Mouse (Mus musculus) erythroblast, embryonic 14.5 days (primary cell): ENCODE data around the gene Gm20498. TPM values are rescaled to one million over a fixed set of nuclear protein-coding genes. Genes with fewer than 3 reads are reported as not detected.
"Not testable (repeated sequence)": the region's sequence is repeated elsewhere in the genome, so short reads cannot be mapped to it uniquely, and the experiment has no call there.

ENCODE experiments used
- H3K27me3 ChIP-seq: 2 replicates; pipeline ENCODE4 v1.6.1; 2012; ENCODE audit warnings: inconsistent platforms; ENCODE audit not compliant: control insufficient read depth
- H3K36me3 ChIP-seq: 2 replicates; pipeline ENCODE4 v1.6.1; 2012; ENCODE audit warnings: mild to moderate bottlenecking, inconsistent platforms; ENCODE audit not compliant: control insufficient read depth
- H3K4me1 ChIP-seq: 2 replicates; pipeline ENCODE4 v1.6.1; 2012; ENCODE audit warnings: inconsistent platforms; ENCODE audit not compliant: control insufficient read depth
- H3K4me3 ChIP-seq: replicated peaks from 2 replicates; pipeline ENCODE3; 2012; ENCODE audit warnings: moderate library complexity, mild to moderate bottlenecking, inconsistent platforms
- H3K9me3 ChIP-seq: 2 replicates; pipeline ENCODE4 v1.6.1; 2012; ENCODE audit warnings: low read length, inconsistent platforms, mixed read lengths; ENCODE audit not compliant: control insufficient read depth
- GATA1 ChIP-seq: IDR thresholded peaks from 2 replicates; pipeline ENCODE4 v1.6.1; 2012; ENCODE audit warnings: low read length, inconsistent platforms, mixed read lengths
- TAL1 ChIP-seq: IDR thresholded peaks from 3 replicates; pipeline ENCODE4 v1.6.1; 2012; ENCODE audit warnings: low read length, inconsistent platforms, mixed read lengths
- polyA plus RNA-seq: library from polyadenylated mRNA; stranded (reverse); fragments of >175 nt; gene quantifications from 2 replicates; pipeline ENCODE4 v1.2.3, GENCODE M21; 2012

Gene Gm20498
- polyA plus RNA-seq, 1 experiment, result 3.2 TPM

DNA sequence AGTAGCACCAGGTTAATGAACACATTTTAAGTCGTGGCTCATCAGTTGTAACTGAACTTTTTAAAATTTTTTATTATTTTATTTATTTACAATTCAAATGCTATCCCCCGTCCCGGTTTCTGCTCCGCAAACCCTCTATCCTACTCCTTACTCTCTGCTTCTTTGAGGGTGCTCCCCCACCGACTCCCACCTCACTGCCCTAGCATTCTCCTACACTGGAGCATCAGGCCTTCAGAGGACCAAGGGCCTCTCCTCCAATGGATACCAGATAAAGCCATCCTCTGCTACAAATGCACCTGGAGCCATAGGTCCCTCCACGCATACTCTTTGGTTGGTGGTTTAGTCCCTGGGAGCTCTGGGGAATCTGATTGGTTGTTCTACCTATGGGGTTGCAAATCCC is 47.4 kb downstream of the Gm20498 start:
- no peak for TF ChIP-seq GATA1
- TF ChIP-seq TAL1, result no peak
- no peaks in the 10 kb centered on the region for H3K27me3 ChIP-seq
- H3K9me3 ChIP-seq, result no peaks in the 10 kb centered on the region
- H3K4me3 ChIP-seq, result peak overlapping the region; percentile 67
- peaks cover 2% of the 10 kb centered on the region; the same call in 1 of the 2 replicates for H3K36me3 ChIP-seq
- H3K4me1 ChIP-seq, result peaks cover 13% of the 10 kb centered on the region

DNA sequence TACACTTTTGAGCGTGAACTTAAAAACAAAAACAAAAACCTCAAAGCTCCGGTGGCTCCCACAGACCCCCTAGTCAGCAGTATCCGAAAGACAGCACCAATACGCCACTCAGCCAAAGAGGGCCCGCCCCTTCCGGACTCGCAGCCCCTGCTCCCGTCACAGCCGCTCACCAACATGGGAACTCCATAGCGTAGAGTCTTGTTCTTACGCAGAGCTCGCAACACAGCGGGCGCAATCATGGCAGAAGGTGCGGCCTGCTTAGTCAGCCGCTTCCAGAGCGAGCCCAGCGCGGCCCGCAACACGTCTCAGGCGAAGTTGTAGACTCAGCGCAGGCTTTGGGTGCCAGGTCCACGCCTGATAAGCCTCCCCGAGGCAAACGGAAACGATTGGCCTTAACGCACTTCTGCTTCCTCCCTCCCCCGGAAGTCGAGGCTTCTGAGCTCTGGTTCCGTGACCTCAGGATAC is 47.9 kb downstream of the Gm20498 start, which contains the start of gene Cox16:
Gene Cox16, minus strand, starts transcription at position 401 of the 465 bp plus-strand sequence.
- Histone ChIP-seq H3K9me3 (no peaks in the 10 kb centered on the region), H3K36me3 (peaks cover 4% of the 10 kb centered on the region), H3K4me3 (peak within 1 kb of the TSS; percentile 67), H3K27me3 (no peaks in the 10 kb centered on the region), H3K4me1 (peaks cover 13% of the 10 kb centered on the region)
- peak; percentile 60; the same call in 1 of the 2 replicates for TF ChIP-seq GATA1
- no peak for TF ChIP-seq TAL1

DNA sequence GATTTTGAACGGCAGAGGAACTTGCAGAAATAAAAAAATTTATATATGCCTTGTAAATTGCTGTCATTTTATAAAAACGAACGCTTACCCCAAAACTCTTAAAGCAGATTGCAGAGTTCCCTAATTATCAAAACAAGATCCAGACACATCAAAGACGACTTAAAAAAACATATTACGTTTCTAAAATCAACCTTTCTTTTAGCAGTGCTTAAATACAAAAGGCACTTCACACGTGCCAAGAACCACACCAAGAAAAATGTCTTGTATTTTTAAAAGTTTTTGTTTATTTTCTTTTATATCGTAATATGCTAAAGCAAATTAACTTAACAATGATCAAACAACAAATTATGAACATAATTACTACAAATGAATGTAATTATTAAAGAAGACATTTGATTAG is 48.5 kb downstream of the Gm20498 start:
- H3K9me3 ChIP-seq, result no peaks in the 10 kb centered on the region
- H3K27me3 ChIP-seq, result no peaks in the 10 kb centered on the region
- H3K4me1 ChIP-seq, result peaks cover 13% of the 10 kb centered on the region
- peaks cover 6% of the 10 kb centered on the region for H3K36me3 ChIP-seq
- H3K4me3 ChIP-seq, result peak overlapping the region; percentile 67
- TF ChIP-seq GATA1 (no peak), TAL1 (no peak)

GRCm38 (mm10) chr12:81483656-81484055 is 49.0 kb downstream of the Gm20498 start:
- H3K4me1 ChIP-seq, result peaks cover 13% of the 10 kb centered on the region
- peak overlapping the region; percentile 67 for H3K4me3 ChIP-seq
- H3K9me3 ChIP-seq, result no peaks in the 10 kb centered on the region
- H3K36me3 ChIP-seq, result peaks cover 6% of the 10 kb centered on the region
- TF ChIP-seq TAL1 (no peak), GATA1 (no peak)
- H3K27me3 ChIP-seq, result no peaks in the 10 kb centered on the region

GRCm38 (mm10) chr12:81459051-81459450 is 73.7 kb downstream of the Gm20498 start:
- H3K27me3 ChIP-seq, H3K4me1 ChIP-seq, H3K4me3 ChIP-seq, H3K36me3 ChIP-seq: not testable (repeated sequence)
- H3K9me3 ChIP-seq, result peaks cover 35% of the 10 kb centered on the region

DNA sequence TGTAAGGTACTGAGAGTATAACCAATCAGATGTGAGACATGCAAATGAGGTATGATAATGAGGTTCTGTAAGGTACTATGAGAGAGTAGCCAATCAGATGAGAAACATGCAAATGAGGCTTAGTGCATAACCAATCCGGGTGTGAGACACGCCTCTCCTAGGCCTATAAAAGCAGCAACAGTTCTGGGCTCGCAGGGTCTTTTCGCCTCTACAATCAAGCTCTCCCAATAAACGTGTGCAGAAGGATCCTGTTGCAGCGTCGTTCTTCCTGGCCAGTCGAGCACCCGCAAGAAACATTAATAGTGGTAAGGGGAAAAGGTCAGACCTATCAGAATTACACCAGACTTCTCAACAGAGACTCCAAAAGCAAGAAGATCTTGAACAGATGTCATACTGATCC is 93.7 kb downstream of the Gm20498 start:
- not testable (repeated sequence) for H3K27me3 ChIP-seq, H3K4me3 ChIP-seq, H3K4me1 ChIP-seq, H3K9me3 ChIP-seq, H3K36me3 ChIP-seq

GRCm38 (mm10) chr12:81434778-81435177 is 97.9 kb downstream of the Gm20498 start:
- not testable (repeated sequence) for H3K4me3 ChIP-seq, H3K4me1 ChIP-seq, H3K27me3 ChIP-seq, H3K36me3 ChIP-seq
- H3K9me3 ChIP-seq, result peaks cover 28% of the 10 kb centered on the region

GRCm38 (mm10) chr12:81421846-81422245 is 110.9 kb downstream of the Gm20498 start, which contains the start of gene Adam4:
TSS of gene Adam4 (minus strand) at chr12:81421946.
- Histone ChIP-seq H3K9me3 (peaks cover 27% of the 10 kb centered on the region), H3K36me3 (peaks cover 3% of the 10 kb centered on the region; the same call in 1 of the 2 replicates), H3K4me1 (no peaks in the 10 kb centered on the region), H3K27me3 (no peaks in the 10 kb centered on the region), H3K4me3 (no peak within 1 kb of the TSS)
- no peak for TF ChIP-seq TAL1

GRCm38 (mm10) chr12:81413211-81413610 is 119.5 kb downstream of the Gm20498 start:
- no peak for TF ChIP-seq GATA1
- TF ChIP-seq TAL1, result no peak
- H3K4me1 ChIP-seq, result no peaks in the 10 kb centered on the region
- H3K9me3 ChIP-seq, result no peaks in the 10 kb centered on the region
- no peak overlapping the region for H3K4me3 ChIP-seq
- H3K27me3 ChIP-seq, result no peaks in the 10 kb centered on the region
- H3K36me3 ChIP-seq, result no peaks in the 10 kb centered on the region

DNA sequence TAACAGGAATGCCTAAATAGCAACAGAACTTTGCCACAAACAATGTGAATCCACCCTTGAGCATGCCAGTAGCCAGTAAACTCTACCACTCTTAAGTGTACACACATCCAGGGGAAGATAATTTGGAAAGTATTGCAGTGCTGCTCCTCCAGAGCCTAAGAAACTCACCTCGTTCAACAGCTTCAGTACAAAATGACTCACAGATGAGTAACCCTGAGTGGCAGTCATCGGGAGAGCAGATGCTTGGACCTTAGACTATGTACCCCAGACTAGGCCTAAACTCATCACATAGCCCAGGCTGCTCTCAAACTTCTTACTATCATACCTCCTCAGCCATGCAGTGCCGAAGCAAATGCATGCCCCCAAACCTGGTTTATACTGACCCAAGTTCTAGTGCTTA is 123.7 kb downstream of the Gm20498 start:
- TF ChIP-seq TAL1, result no peak
- no peak for TF ChIP-seq GATA1
- Histone ChIP-seq H3K27me3 (no peaks in the 10 kb centered on the region), H3K4me3 (no peak overlapping the region), H3K36me3 (no peaks in the 10 kb centered on the region), H3K9me3 (no peaks in the 10 kb centered on the region), H3K4me1 (no peaks in the 10 kb centered on the region)

GRCm38 (mm10) chr12:81402187-81402586 is 130.5 kb downstream of the Gm20498 start:
- no peak for TF ChIP-seq GATA1
- no peak for TF ChIP-seq TAL1
- Histone ChIP-seq H3K4me3 (no peak overlapping the region), H3K27me3 (no peaks in the 10 kb centered on the region), H3K4me1 (no peaks in the 10 kb centered on the region), H3K9me3 (no peaks in the 10 kb centered on the region), H3K36me3 (no peaks in the 10 kb centered on the region)

DNA sequence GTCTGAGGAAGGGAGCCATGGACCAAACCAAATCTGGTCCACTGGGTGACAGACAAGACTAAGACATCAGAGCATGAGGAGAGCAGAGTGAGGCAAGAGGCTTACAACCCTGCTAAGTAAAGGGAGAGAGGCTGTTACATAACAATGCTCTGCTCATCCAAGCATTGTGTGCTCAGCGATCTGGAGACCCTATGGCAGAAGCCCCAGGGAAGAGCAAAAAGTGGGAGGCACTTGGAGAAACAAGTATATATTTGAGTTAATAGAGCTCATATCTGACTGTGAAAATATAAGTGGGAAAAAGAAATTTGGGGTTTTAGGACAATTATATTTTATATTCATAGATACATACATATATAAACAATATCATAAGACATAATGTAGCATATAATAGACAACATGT is 153.3 kb downstream of the Gm20498 start, which contains the start of gene Gm4787:
Gene Gm4787, minus strand, starts transcription at position 101 of the 400 bp plus-strand sequence.
- H3K4me3 ChIP-seq, H3K4me1 ChIP-seq, H3K9me3 ChIP-seq, H3K36me3 ChIP-seq, H3K27me3 ChIP-seq: not testable (repeated sequence)
